9 mouse cellular contexts compared by ENCODE assay signal in the genomic region with DNA sequence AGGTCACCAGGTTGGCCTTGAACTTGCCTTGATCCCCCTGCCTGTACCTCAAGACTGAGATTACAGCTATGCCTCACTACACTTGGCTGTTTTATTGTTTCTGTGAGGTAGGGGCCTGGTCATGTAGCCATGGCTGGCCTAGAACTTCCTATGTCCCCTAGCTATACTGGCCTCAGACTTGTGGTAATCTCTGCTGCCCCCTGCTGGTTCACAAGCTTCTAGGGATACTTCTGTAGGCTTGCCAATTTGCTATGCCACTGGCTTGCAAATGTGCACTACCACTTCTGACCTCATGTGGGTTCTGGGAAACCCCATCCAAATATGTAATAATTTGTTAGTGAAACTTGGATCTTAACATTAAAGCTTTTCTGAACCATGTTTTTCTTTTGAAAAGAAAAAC.
DNase-seq lines count a peak whose midpoint lies in the region; ATAC-seq and TF ChIP-seq lines count a peak whose summit lies in the region.
"Had no signal": no experiment of that assay in that cellular context is flagged by ENCODE, and none has a peak within 500 bp of the region (broad histone marks: within the 10 kb centered on the region; RNA-seq: fewer than 3 reads in every experiment).

No protein-coding gene starts in this region.

- peak; percentile 73 to 77 for DNase-seq in B cell, adult 2 months
- peak; percentile 81 for DNase-seq in embryo, embryonic 11 days
- DNase-seq in heart, adult 9 months (ENCODE audit: low spot score in 2 of 2): peak; percentile 64 to 76
- peak; percentile 77 for DNase-seq in kidney, postnatal 0 days (ENCODE audit: low spot score)
- DNase-seq in lung, adult 2 months: peak; percentile 57
- DNase-seq in retina, embryonic 14.5 days (ENCODE audit: low spot score): peak; percentile 71
- peak; percentile 64 to 66 for DNase-seq in thymus, postnatal 36 days

- H3K4me1 ChIP-seq in kidney, postnatal 0 days (replicated peaks; ENCODE audit: insufficient read depth, low read length): no peaks in the 10 kb centered on the region
- no peaks in the 10 kb centered on the region for H3K4me1 ChIP-seq in lung, adult 2 months (ENCODE audit: control insufficient read depth, insufficient read depth, low read length)
- H3K4me1 ChIP-seq: heart, embryonic 13.5 days had no signal

- TF ChIP-seq CTCF in kidney, postnatal 0 days (IDR thresholded peaks at IDR 0.05; ENCODE audit: low read depth): peak; percentile 80
- TF ChIP-seq CTCF in lung, adult 2 months (IDR thresholded peaks at IDR 0.05; ENCODE audit: insufficient read depth, low read length): peak; percentile 45

- H3K27me3 ChIP-seq in kidney, postnatal 0 days (ENCODE audit: insufficient read depth, low read length): no peaks in the 10 kb centered on the region
- H3K27me3 ChIP-seq: heart, embryonic 13.5 days had no signal

- TF ChIP-seq POLR2A in lung, adult 2 months (IDR thresholded peaks at IDR 0.05; ENCODE audit: borderline replicate concordance, extremely low read depth, low read depth, low read length): no peak

- 0 out of 2 replicates have a peak, but pooled peaks cover 6% of the 10 kb centered on the region for H3K36me3 ChIP-seq in kidney, postnatal 0 days (ENCODE audit: insufficient read depth, low read length)

- H3K4me3 ChIP-seq in kidney, postnatal 0 days (replicated peaks; ENCODE audit: low read depth, low read length): no peak overlapping the region
- H3K4me3 ChIP-seq in lung, adult 2 months (replicated peaks; ENCODE audit: extremely low read depth, low read depth, low read length): no peak overlapping the region
- H3K4me3 ChIP-seq: heart, embryonic 13.5 days had no signal

- H3K9ac ChIP-seq in kidney, postnatal 0 days (ENCODE audit: low read depth, low read length): no peak overlapping the region
- H3K9ac ChIP-seq: heart, embryonic 13.5 days had no signal

- ATAC-seq in activated CD4-positive, CD25-positive, alpha-beta regulatory T cell, adult 4 months: peak; percentile 66
- peak; percentile 75 for ATAC-seq in kidney, postnatal 0 days (replicated peaks; ENCODE audit: low FRiP score, low read depth)

- no peak overlapping the region for H3K4me2 ChIP-seq in kidney, postnatal 0 days (ENCODE audit: low read length)
- H3K4me2 ChIP-seq: heart, embryonic 13.5 days had no signal

- H3K27ac ChIP-seq in kidney, postnatal 0 days: no peak overlapping the region
- H3K27ac ChIP-seq: heart, embryonic 13.5 days had no signal

- H3K9me3 ChIP-seq in kidney, postnatal 0 days (replicated peaks; ENCODE audit: low read length): no peaks in the 10 kb centered on the region
- H3K9me3 ChIP-seq: heart, embryonic 13.5 days had no signal
